Mouse (Mus musculus) stomach, embryonic 14.5 days (tissue): ENCODE results near the gene Mpped2. TPM values are rescaled to one million over a fixed set of nuclear protein-coding genes. Genes with fewer than 3 reads are reported as not detected.

Source experiments
- ATAC-seq: fragments of 200-750 bp; cut with Nextera tagmentation; 2 replicates; pipeline ENCODE4 v1.8.0; 2017; ENCODE audit warnings: low read depth, moderate TSS enrichment; ENCODE audit not compliant: insufficient number of reproducible peaks, insufficient read depth, low FRiP score
- H3K27ac ChIP-seq: fragments of 300-500 bp; sonication (generic); 2 replicates; pipeline ENCODE4 v1.5.1; 2014; ENCODE audit warnings: mild to moderate bottlenecking, low read length, moderate library complexity, mixed read lengths
- H3K27me3 ChIP-seq: fragments of 300-500 bp; sonication (generic); 2 replicates; pipeline ENCODE4 v1.6.1; 2014; ENCODE audit warnings: low read length, control low read depth, mixed read lengths; ENCODE audit not compliant: control insufficient read depth, insufficient read depth
- H3K36me3 ChIP-seq: fragments of 300-500 bp; sonication (generic); 2 replicates; pipeline ENCODE4 v1.6.1; 2014; ENCODE audit warnings: mild to moderate bottlenecking, control low read depth, low read length, moderate library complexity, mixed read lengths; ENCODE audit not compliant: control insufficient read depth, insufficient read depth
- H3K4me1 ChIP-seq: fragments of 300-500 bp; sonication (generic); 2 replicates; pipeline ENCODE4 v1.6.1; 2014; ENCODE audit warnings: low read length, control low read depth, mixed read lengths; ENCODE audit not compliant: control insufficient read depth, insufficient read depth
- H3K4me2 ChIP-seq: fragments of 300-500 bp; sonication (generic); replicated peaks from 2 replicates; pipeline ENCODE4 v1.6.1; 2014; ENCODE audit warnings: low read depth, low read length, control low read depth
- H3K4me3 ChIP-seq: fragments of 300-500 bp; sonication (generic); 2 replicates; pipeline ENCODE4 v1.5.1; 2014; ENCODE audit warnings: low read depth, low read length, control low read depth
- H3K9ac ChIP-seq: fragments of 300-500 bp; sonication (generic); replicated peaks from 2 replicates; pipeline ENCODE4 v1.6.1; 2014; ENCODE audit warnings: low read depth, mild to moderate bottlenecking, control low read depth, low read length, moderate library complexity, mixed read lengths
- H3K9me3 ChIP-seq: fragments of 300-500 bp; sonication (generic); 2 replicates; pipeline ENCODE4 v1.6.1; 2016; ENCODE audit warnings: low read depth, low read length, control low read depth; ENCODE audit not compliant: control insufficient read depth
- WGBS: fragments of 180-500 bp; shearing (Covaris S2); extraction: QIAGEN DNeasy Blood & Tissue Kit; methylation state at CpG from one replicate; pipeline ENCODE4 v1.1.7; 2014; 5-methylcytosine and 5-hydroxymethylcytosine counted together
- polyA plus RNA-seq: library from polyadenylated mRNA; unstranded; fragments of >200 nt; fragmentation: Nextera tagmentation; extraction: Ambion mirVana; gene quantifications from 2 replicates; pipeline ENCODE4 v1.2.1, GENCODE M21; 2014

Gene Mpped2
- polyA plus RNA-seq, 1 experiment from 2014 or later, result 52.9 TPM

GRCm38 (mm10) chr2:106822540-106822939 is 129.5 kb downstream of the Mpped2 start:
- WGBS, result 5% methylated on average over 5 of the region's 5 CpGs
- no peaks in the 10 kb centered on the region for H3K27me3 ChIP-seq
- no peaks in the 10 kb centered on the region for H3K9me3 ChIP-seq
- no peak for ATAC-seq
- peaks cover 12% of the 10 kb centered on the region; the same call in 1 of the 2 replicates for H3K4me1 ChIP-seq
- no peak overlapping the region for H3K27ac ChIP-seq
- no peaks in the 10 kb centered on the region for H3K36me3 ChIP-seq
- no peak overlapping the region for H3K4me2 ChIP-seq
- H3K9ac ChIP-seq, result no peak overlapping the region
- no peak overlapping the region for H3K4me3 ChIP-seq

GRCm38 (mm10) chr2:106825461-106825860 is 132.4 kb downstream of the Mpped2 start:
- H3K4me1 ChIP-seq, result peaks cover 12% of the 10 kb centered on the region; the same call in 1 of the 2 replicates
- H3K27ac ChIP-seq, result no peak overlapping the region
- no peaks in the 10 kb centered on the region for H3K36me3 ChIP-seq
- no peaks in the 10 kb centered on the region for H3K9me3 ChIP-seq
- WGBS, result 61% methylated on average over 2 of the region's 2 CpGs
- no peak overlapping the region for H3K9ac ChIP-seq
- no peak for ATAC-seq
- H3K4me2 ChIP-seq, result no peak overlapping the region
- H3K4me3 ChIP-seq, result no peak overlapping the region
- H3K27me3 ChIP-seq, result no peaks in the 10 kb centered on the region

- Histone ChIP-seq H3K4me2 (no peak overlapping the region), H3K9ac (no peak overlapping the region), H3K9me3 (no peaks in the 10 kb centered on the region), H3K4me3 (no peak overlapping the region), H3K27ac (no peak overlapping the region), H3K36me3 (no peaks in the 10 kb centered on the region), H3K4me1 (peaks cover 12% of the 10 kb centered on the region; the same call in 1 of the 2 replicates), H3K27me3 (no peaks in the 10 kb centered on the region)
- ATAC-seq, result no peak
- WGBS, result 84% methylated on average over 1 of the region's 1 CpGs
Observed at GRCm38 (mm10) chr2:106826023-106826422, 133.0 kb downstream of the Mpped2 start.

- H3K36me3 ChIP-seq, result no peaks in the 10 kb centered on the region
Observed at GRCm38 (mm10) chr2:106826806-106827205, 133.7 kb downstream of the Mpped2 start.

GRCm38 (mm10) chr2:106828573-106829310 is 135.7 kb downstream of the Mpped2 start:
- no peaks in the 10 kb centered on the region for H3K9me3 ChIP-seq
- no peaks in the 10 kb centered on the region for H3K36me3 ChIP-seq
- 50% methylated on average over 12 of the region's 12 CpGs for WGBS
- no peak for ATAC-seq
- H3K9ac ChIP-seq, result no peak overlapping the region
- H3K27me3 ChIP-seq, result no peaks in the 10 kb centered on the region
- H3K4me1 ChIP-seq, result no peaks in the 10 kb centered on the region
- no peak overlapping the region for H3K4me2 ChIP-seq
- H3K4me3 ChIP-seq, result no peak overlapping the region
- no peak overlapping the region for H3K27ac ChIP-seq

More at GRCm38 (mm10) chr2:106826806-106827205, 133.7 kb downstream of the Mpped2 start:
- peaks cover 6% of the 10 kb centered on the region; the same call in 1 of the 2 replicates for H3K4me1 ChIP-seq
- no peak overlapping the region for H3K4me2 ChIP-seq
- H3K9me3 ChIP-seq, result no peaks in the 10 kb centered on the region
- WGBS, result 73% methylated on average over 4 of the region's 4 CpGs
- H3K27ac ChIP-seq, result no peak overlapping the region
- no peak for ATAC-seq
- H3K27me3 ChIP-seq, result no peaks in the 10 kb centered on the region
- H3K4me3 ChIP-seq, result no peak overlapping the region
- H3K9ac ChIP-seq, result no peak overlapping the region

- no peak for ATAC-seq
Observed at GRCm38 (mm10) chr2:106829420-106829819, 136.4 kb downstream of the Mpped2 start.

GRCm38 (mm10) chr2:106832577-106832976 is 139.5 kb downstream of the Mpped2 start:
- Histone ChIP-seq H3K9me3 (no peaks in the 10 kb centered on the region), H3K27me3 (no peaks in the 10 kb centered on the region), H3K27ac (no peak overlapping the region), H3K9ac (no peak overlapping the region), H3K36me3 (no peaks in the 10 kb centered on the region), H3K4me1 (peaks cover 5% of the 10 kb centered on the region; the same call in 1 of the 2 replicates), H3K4me2 (no peak overlapping the region), H3K4me3 (no peak overlapping the region)
- WGBS, result 71% methylated on average over 2 of the region's 2 CpGs
- ATAC-seq, result no peak

More at GRCm38 (mm10) chr2:106829420-106829819, 136.4 kb downstream of the Mpped2 start:
- no peak overlapping the region for H3K9ac ChIP-seq
- H3K4me1 ChIP-seq, result no peaks in the 10 kb centered on the region
- H3K36me3 ChIP-seq, result no peaks in the 10 kb centered on the region
- no peak overlapping the region for H3K27ac ChIP-seq
- H3K9me3 ChIP-seq, result no peaks in the 10 kb centered on the region
- no peak overlapping the region for H3K4me2 ChIP-seq
- H3K4me3 ChIP-seq, result no peak overlapping the region
- 52% methylated on average over 4 of the region's 4 CpGs for WGBS
- no peaks in the 10 kb centered on the region for H3K27me3 ChIP-seq

GRCm38 (mm10) chr2:106833212-106833611 is 140.1 kb downstream of the Mpped2 start:
- Histone ChIP-seq H3K27ac (no peak overlapping the region), H3K36me3 (no peaks in the 10 kb centered on the region), H3K4me2 (no peak overlapping the region), H3K9ac (no peak overlapping the region), H3K4me1 (peaks cover 5% of the 10 kb centered on the region; the same call in 1 of the 2 replicates), H3K4me3 (no peak overlapping the region), H3K27me3 (no peaks in the 10 kb centered on the region), H3K9me3 (no peaks in the 10 kb centered on the region)
- 86% methylated on average over 5 of the region's 5 CpGs for WGBS
- no peak for ATAC-seq
